Mouse (Mus musculus) G1E (cell line): ENCODE measurements around the gene Nop58.

ENCODE experiments used
- CTCF ChIP-seq: IDR thresholded peaks from 2 replicates; pipeline ENCODE4 v1.5.1; 2012; ENCODE audit warnings: low read depth, low read length, inconsistent platforms, mixed read lengths
- GATA2 ChIP-seq: IDR thresholded peaks from 2 replicates; pipeline ENCODE4 v1.6.1; 2012; ENCODE audit warnings: low read depth, low read length, inconsistent platforms, borderline replicate concordance
- POLR2AphosphoS5 ChIP-seq: IDR thresholded peaks from 2 replicates; pipeline ENCODE4 v1.6.1; 2012; ENCODE audit warnings: low read depth, low read length, inconsistent platforms; ENCODE audit not compliant: insufficient replicate concordance
- TAL1 ChIP-seq: conservative IDR thresholded peaks from 2 replicates; pipeline ENCODE4 v1.6.1; 2012; ENCODE audit warnings: low read depth, low read length, inconsistent platforms, mixed read lengths

GRCm38 (mm10) chr1:59690467-59690866 is 5.7 kb downstream of the Nop58 start:
- TF ChIP-seq CTCF (no peak), POLR2AphosphoS5 (no peak), TAL1 (no peak), GATA2 (no peak)
